Mouse (Mus musculus): Measurements from ENCODE around the gene Cmc1. TPM values are rescaled to one million over a fixed set of nuclear protein-coding genes. Genes with fewer than 3 reads are reported as not detected.
"Not testable (repeated sequence)": the region's sequence is repeated elsewhere in the genome, so short reads cannot be mapped to it uniquely, and the experiment has no call there.

Gene Cmc1
- total RNA-seq, 2 experiments from 2014 or later: 15.4 to 18.5 TPM

- DNase-seq: not testable (repeated sequence)
These were observed 9.6 kb downstream of the Cmc1 start for GRCm38 (mm10) chr9:118140356-118140755.

- no peak for DNase-seq
These were observed 39.6 kb downstream of the Cmc1 start for GRCm38 (mm10) chr9:118110360-118110710.

- DNase-seq: no peak
These were observed 40.1 kb downstream of the Cmc1 start for GRCm38 (mm10) chr9:118109697-118110359.

GRCm38 (mm10) chr9:118108527-118109011, 41.4 kb downstream of the Cmc1 start:
- no peak for DNase-seq

GRCm38 (mm10) chr9:118101802-118102201, 48.2 kb downstream of the Cmc1 start:
- no peak for DNase-seq

- no peak for DNase-seq
These were observed 49.5 kb downstream of the Cmc1 start for GRCm38 (mm10) chr9:118100484-118100883.

- no peak for DNase-seq
These were observed 50.6 kb downstream of the Cmc1 start for GRCm38 (mm10) chr9:118099395-118099794.

GRCm38 (mm10) chr9:118083834-118084233, 66.1 kb downstream of the Cmc1 start:
- DNase-seq: no peak

- no peak for DNase-seq
These were observed 67.2 kb downstream of the Cmc1 start for GRCm38 (mm10) chr9:118082575-118083431.

- DNase-seq: no peak
These were observed 76.6 kb downstream of the Cmc1 start for GRCm38 (mm10) chr9:118073358-118073757.

GRCm38 (mm10) chr9:118072101-118072500, 77.9 kb downstream of the Cmc1 start:
- DNase-seq: no peak

GRCm38 (mm10) chr9:118071337-118071736, 78.6 kb downstream of the Cmc1 start:
- no peak for DNase-seq

- peak; percentile 27 for DNase-seq
These were observed 79.5 kb downstream of the Cmc1 start for GRCm38 (mm10) chr9:118070442-118070841.

GRCm38 (mm10) chr9:118059101-118059500, 90.9 kb downstream of the Cmc1 start:
- no peak for DNase-seq

- DNase-seq: no peak
These were observed 96.7 kb downstream of the Cmc1 start for GRCm38 (mm10) chr9:118053286-118053685.

- no peak for DNase-seq
These were observed 104.9 kb downstream of the Cmc1 start for GRCm38 (mm10) chr9:118045011-118045533.

GRCm38 (mm10) chr9:118043581-118043980, 106.4 kb downstream of the Cmc1 start:
- DNase-seq: no peak

- no peak for DNase-seq
These were observed 107.2 kb downstream of the Cmc1 start for GRCm38 (mm10) chr9:118042738-118043137.

- DNase-seq: no peak
These were observed 108.3 kb downstream of the Cmc1 start for GRCm38 (mm10) chr9:118041646-118042045.

- no peak for DNase-seq
These were observed 109.0 kb downstream of the Cmc1 start for GRCm38 (mm10) chr9:118041022-118041400.

GRCm38 (mm10) chr9:118040218-118041021, 109.6 kb downstream of the Cmc1 start, which contains the start of gene Azi2:
Gene Azi2, plus strand, starts transcription at chr9:118040499.
- DNase-seq: peak; percentile 98

- DNase-seq: no peak
These were observed 115.0 kb downstream of the Cmc1 start for GRCm38 (mm10) chr9:118034990-118035389.
